Mouse (Mus musculus): Measurements from ENCODE around the gene Ablim1. TPM values are rescaled to one million over a fixed set of nuclear protein-coding genes. Genes with fewer than 3 reads are reported as not detected.

Ablim1 gene
- polyA plus RNA-seq, 1 experiment: 12.2 TPM

DNA sequence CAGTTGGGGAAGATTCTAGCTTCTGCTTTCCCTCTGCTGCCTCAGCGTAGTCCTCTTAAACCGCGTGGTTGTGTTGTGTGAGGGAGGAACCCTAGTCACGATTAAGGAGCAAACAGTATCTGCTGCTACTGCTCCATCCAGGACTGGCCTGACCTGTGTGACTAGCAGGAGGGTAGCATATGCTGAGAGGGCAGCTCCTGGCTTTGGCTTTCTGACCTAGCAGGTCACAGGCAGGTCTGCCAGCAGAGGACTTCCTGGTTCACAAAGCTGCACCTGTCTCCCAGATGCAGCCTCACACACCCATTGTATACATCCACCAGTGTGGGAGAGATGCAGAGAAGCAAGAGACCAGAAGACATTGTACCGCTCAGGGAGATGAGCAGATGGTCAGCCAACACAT lies 116.7 kb downstream of the Ablim1 start:
- no peaks in the 10 kb centered on the region for H3K9me3 ChIP-seq (replicated peaks; ENCODE audit: control insufficient read depth, insufficient read depth, low read length, poor library complexity, severe bottlenecking)
- TF ChIP-seq POLR2A (IDR thresholded peaks at IDR 0.05; ENCODE audit: insufficient read depth, low read length): no peak
- no peak for TF ChIP-seq EP300 (IDR thresholded peaks at IDR 0.05; ENCODE audit: insufficient read depth, low read depth, low read length)
- TF ChIP-seq CTCF (IDR thresholded peaks at IDR 0.05; ENCODE audit: low read depth, low read length): no peak
- H3K4me1 ChIP-seq (ENCODE audit: control insufficient read depth, insufficient read depth, low read length): peaks cover 2% of the 10 kb centered on the region
- no peak overlapping the region for H3K27ac ChIP-seq (ENCODE audit: insufficient read depth, low read length)
- no peak overlapping the region for H3K4me3 ChIP-seq (ENCODE audit: low read depth, low read length)
- H3K36me3 ChIP-seq (ENCODE audit: control insufficient read depth, insufficient read depth, low read length, poor library complexity, severe bottlenecking): no peaks in the 10 kb centered on the region
- no peaks in the 10 kb centered on the region for H3K27me3 ChIP-seq (ENCODE audit: control insufficient read depth, insufficient read depth, low read length, poor library complexity, severe bottlenecking)
- H3K9ac ChIP-seq (ENCODE audit: low read depth, poor library complexity, severe bottlenecking): no peak overlapping the region

DNA sequence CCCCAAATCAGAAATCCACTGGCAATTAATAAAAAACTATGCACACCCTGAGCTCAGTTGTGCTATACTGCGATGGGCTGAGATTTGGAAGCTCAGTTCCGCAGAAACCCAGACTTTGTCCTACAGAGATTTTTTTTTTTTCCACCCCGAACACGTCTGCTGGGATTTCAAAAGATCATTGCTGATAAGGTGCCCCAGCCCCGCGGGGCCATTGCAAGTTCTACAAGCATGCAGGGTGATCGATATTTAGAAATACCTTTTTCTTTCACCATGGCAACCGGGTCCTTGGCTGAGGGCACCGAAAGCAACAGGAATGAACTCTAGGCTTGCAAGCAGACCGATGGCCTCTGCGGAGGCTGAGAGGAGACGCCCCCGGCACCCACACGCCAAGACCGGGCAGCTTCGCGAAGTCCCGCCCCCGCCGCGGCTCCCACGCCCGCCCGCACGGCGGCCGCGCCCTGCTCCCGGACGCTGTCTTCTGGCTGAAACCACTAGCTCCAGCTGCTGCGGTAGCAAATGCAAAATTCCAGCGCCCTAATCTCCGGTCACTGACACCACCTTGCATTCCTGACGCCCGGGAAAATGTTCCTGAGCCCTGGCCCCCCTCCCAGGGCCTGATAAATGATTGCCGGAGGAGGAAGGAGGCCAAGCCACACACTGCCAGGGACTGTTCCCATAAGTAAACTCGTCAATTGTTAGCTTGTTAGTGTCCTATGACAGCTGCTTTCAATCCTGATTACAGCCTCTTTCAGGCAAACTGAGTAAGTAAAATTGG lies 117.5 kb downstream of the Ablim1 start:
- H3K4me1 ChIP-seq (ENCODE audit: control insufficient read depth, insufficient read depth, low read length): peaks cover 2% of the 10 kb centered on the region
- H3K9me3 ChIP-seq (replicated peaks; ENCODE audit: control insufficient read depth, insufficient read depth, low read length, poor library complexity, severe bottlenecking): no peaks in the 10 kb centered on the region
- H3K27ac ChIP-seq (ENCODE audit: insufficient read depth, low read length): no peak overlapping the region
- no peak overlapping the region for H3K9ac ChIP-seq (ENCODE audit: low read depth, poor library complexity, severe bottlenecking)
- peak overlapping the region; percentile 67 for H3K4me3 ChIP-seq (ENCODE audit: low read depth, low read length)
- no peaks in the 10 kb centered on the region for H3K36me3 ChIP-seq (ENCODE audit: control insufficient read depth, insufficient read depth, low read length, poor library complexity, severe bottlenecking)
- TF ChIP-seq CTCF (IDR thresholded peaks at IDR 0.05; ENCODE audit: low read depth, low read length): no peak
- no peaks in the 10 kb centered on the region for H3K27me3 ChIP-seq (ENCODE audit: control insufficient read depth, insufficient read depth, low read length, poor library complexity, severe bottlenecking)

DNA sequence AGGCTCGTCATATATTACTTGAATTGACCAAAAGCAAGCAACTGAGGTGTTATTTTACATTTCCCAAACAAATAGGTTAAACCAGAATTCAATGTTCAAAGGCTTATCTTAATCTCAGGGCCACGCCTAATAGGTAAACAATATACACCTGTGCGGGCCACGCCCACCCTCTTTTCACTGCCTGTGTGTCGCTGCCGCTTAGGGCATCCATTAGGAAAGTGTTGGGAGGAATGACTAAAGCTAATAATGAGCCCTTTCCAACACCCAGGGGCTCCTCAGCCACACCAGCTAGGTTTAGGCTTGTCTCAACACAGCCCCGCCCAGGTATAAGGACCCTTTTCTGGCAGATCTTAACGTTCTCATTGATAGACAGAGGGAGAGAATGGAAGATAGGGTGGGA lies 118.1 kb downstream of the Ablim1 start:
- H3K27me3 ChIP-seq (ENCODE audit: control insufficient read depth, insufficient read depth, low read length, poor library complexity, severe bottlenecking): no peaks in the 10 kb centered on the region
- H3K9ac ChIP-seq (ENCODE audit: low read depth, poor library complexity, severe bottlenecking): no peak overlapping the region
- H3K9me3 ChIP-seq (replicated peaks; ENCODE audit: control insufficient read depth, insufficient read depth, low read length, poor library complexity, severe bottlenecking): no peaks in the 10 kb centered on the region
- no peak overlapping the region for H3K4me3 ChIP-seq (ENCODE audit: low read depth, low read length)
- H3K27ac ChIP-seq (ENCODE audit: insufficient read depth, low read length): no peak overlapping the region
- H3K36me3 ChIP-seq (ENCODE audit: control insufficient read depth, insufficient read depth, low read length, poor library complexity, severe bottlenecking): no peaks in the 10 kb centered on the region
- peaks cover 2% of the 10 kb centered on the region for H3K4me1 ChIP-seq (ENCODE audit: control insufficient read depth, insufficient read depth, low read length)
- TF ChIP-seq CTCF (IDR thresholded peaks at IDR 0.05; ENCODE audit: low read depth, low read length) (no peak), EP300 (IDR thresholded peaks at IDR 0.05; ENCODE audit: insufficient read depth, low read depth, low read length) (no peak)

DNA sequence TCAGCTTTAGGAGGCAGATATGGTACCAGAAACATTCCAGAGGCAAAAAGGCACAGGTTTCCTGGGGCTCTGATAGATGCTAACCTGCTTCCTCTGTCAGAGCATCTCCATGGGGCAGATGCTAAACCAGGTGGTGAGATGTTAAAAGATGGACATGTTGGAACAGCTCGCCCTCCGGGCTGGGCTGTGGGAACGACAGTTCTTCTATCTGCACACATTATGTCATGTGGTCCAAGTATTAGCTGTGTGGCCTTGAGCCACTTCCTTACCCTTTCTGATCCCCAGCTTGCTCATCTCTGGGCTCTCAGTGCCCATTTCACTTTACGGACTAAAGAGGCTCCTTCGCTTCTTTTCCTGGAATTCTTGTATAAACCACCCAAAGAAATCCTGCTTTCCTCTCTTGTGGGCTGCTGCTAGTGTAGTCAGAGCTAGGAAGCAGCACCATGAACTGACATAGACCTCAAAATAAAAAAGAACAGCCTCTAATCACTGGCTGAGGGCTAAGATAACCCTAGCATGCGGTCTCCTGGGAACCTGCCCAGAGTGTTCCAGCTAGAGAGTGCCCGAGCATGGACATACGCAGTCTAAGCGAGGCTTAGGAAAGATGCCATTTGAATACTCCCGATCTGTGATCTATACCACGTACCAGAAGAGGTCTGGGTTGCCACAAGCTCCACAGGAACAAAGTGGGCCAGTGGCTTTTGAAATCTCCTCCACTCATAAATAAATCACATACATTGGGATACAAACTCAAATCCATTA lies 119.4 kb downstream of the Ablim1 start:
- no peak overlapping the region for H3K4me3 ChIP-seq (ENCODE audit: low read depth, low read length)
- TF ChIP-seq POLR2A (IDR thresholded peaks at IDR 0.05; ENCODE audit: insufficient read depth, low read length): no peak
- TF ChIP-seq EP300 (IDR thresholded peaks at IDR 0.05; ENCODE audit: insufficient read depth, low read depth, low read length): no peak
- TF ChIP-seq CTCF (IDR thresholded peaks at IDR 0.05; ENCODE audit: low read depth, low read length): no peak
- H3K36me3 ChIP-seq (ENCODE audit: control insufficient read depth, insufficient read depth, low read length, poor library complexity, severe bottlenecking): no peaks in the 10 kb centered on the region
- no peak overlapping the region for H3K27ac ChIP-seq (ENCODE audit: insufficient read depth, low read length)
- peaks cover 2% of the 10 kb centered on the region for H3K4me1 ChIP-seq (ENCODE audit: control insufficient read depth, insufficient read depth, low read length)
- H3K9me3 ChIP-seq (replicated peaks; ENCODE audit: control insufficient read depth, insufficient read depth, low read length, poor library complexity, severe bottlenecking): no peaks in the 10 kb centered on the region
- H3K27me3 ChIP-seq (ENCODE audit: control insufficient read depth, insufficient read depth, low read length, poor library complexity, severe bottlenecking): no peaks in the 10 kb centered on the region
- H3K9ac ChIP-seq (ENCODE audit: low read depth, poor library complexity, severe bottlenecking): no peak overlapping the region

GRCm38 (mm10) chr19:57193958-57194357 lies 120.8 kb downstream of the Ablim1 start:
- Histone ChIP-seq H3K9me3 (replicated peaks; ENCODE audit: control insufficient read depth, insufficient read depth, low read length, poor library complexity, severe bottlenecking) (no peaks in the 10 kb centered on the region), H3K4me3 (ENCODE audit: low read depth, low read length) (no peak overlapping the region), H3K9ac (ENCODE audit: low read depth, poor library complexity, severe bottlenecking) (no peak overlapping the region), H3K27me3 (ENCODE audit: control insufficient read depth, insufficient read depth, low read length, poor library complexity, severe bottlenecking) (no peaks in the 10 kb centered on the region), H3K27ac (ENCODE audit: insufficient read depth, low read length) (no peak overlapping the region), H3K4me1 (ENCODE audit: control insufficient read depth, insufficient read depth, low read length) (peaks cover 2% of the 10 kb centered on the region), H3K36me3 (ENCODE audit: control insufficient read depth, insufficient read depth, low read length, poor library complexity, severe bottlenecking) (no peaks in the 10 kb centered on the region)
- no peak for TF ChIP-seq CTCF (IDR thresholded peaks at IDR 0.05; ENCODE audit: low read depth, low read length)
- no peak for TF ChIP-seq POLR2A (IDR thresholded peaks at IDR 0.05; ENCODE audit: insufficient read depth, low read length)
- TF ChIP-seq EP300 (IDR thresholded peaks at IDR 0.05; ENCODE audit: insufficient read depth, low read depth, low read length): no peak

- H3K9me3 ChIP-seq (replicated peaks; ENCODE audit: control insufficient read depth, insufficient read depth, low read length, poor library complexity, severe bottlenecking): no peaks in the 10 kb centered on the region
- H3K4me3 ChIP-seq (ENCODE audit: low read depth, low read length): no peak overlapping the region
- H3K9ac ChIP-seq (ENCODE audit: low read depth, poor library complexity, severe bottlenecking): no peak overlapping the region
- H3K27me3 ChIP-seq (ENCODE audit: control insufficient read depth, insufficient read depth, low read length, poor library complexity, severe bottlenecking): no peaks in the 10 kb centered on the region
- H3K36me3 ChIP-seq (ENCODE audit: control insufficient read depth, insufficient read depth, low read length, poor library complexity, severe bottlenecking): no peaks in the 10 kb centered on the region
- no peak overlapping the region for H3K27ac ChIP-seq (ENCODE audit: insufficient read depth, low read length)
- no peak for TF ChIP-seq CTCF (IDR thresholded peaks at IDR 0.05; ENCODE audit: low read depth, low read length)
- no peak for TF ChIP-seq POLR2A (IDR thresholded peaks at IDR 0.05; ENCODE audit: insufficient read depth, low read length)
- TF ChIP-seq EP300 (IDR thresholded peaks at IDR 0.05; ENCODE audit: insufficient read depth, low read depth, low read length): no peak
- H3K4me1 ChIP-seq (ENCODE audit: control insufficient read depth, insufficient read depth, low read length): peaks cover 2% of the 10 kb centered on the region
These were observed 121.3 kb downstream of the Ablim1 start for GRCm38 (mm10) chr19:57193382-57193781.
